Comparison of ENCODE assay signal across 9 mouse cellular contexts in the genomic region with DNA sequence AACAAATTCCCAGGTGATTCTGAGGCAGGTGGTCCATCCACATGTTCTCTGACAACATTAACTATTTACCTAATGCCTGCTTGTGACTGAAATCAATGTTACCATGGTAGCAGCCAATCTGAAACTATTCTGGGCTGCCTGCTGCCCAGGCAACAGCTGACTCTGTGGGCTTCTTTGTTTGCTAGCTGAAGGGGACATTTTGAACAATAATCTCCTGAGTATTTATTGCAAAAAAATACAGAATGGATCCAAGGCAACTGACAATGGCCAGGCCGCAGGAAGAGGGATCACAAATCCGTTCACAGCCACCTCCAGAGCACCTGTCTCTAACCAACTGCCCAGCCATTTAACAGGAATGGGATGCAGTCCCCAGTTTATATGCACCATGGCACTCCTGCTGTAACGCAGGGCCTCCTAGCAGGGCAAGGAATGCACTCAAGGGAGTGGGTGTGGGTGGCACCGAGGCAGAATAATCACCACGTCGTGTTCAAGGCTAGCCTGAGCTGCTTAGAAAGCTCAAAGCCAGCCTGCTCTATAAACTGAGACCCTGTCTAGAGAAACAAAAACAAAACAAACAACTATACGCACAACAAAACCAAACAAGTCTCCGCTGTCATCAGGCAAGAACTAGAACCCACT. TPM values are rescaled to one million over a fixed set of nuclear protein-coding genes. Genes with fewer than 3 reads are reported as not detected.
DNase-seq lines count a peak whose midpoint lies in the region; ATAC-seq and TF ChIP-seq lines count a peak whose summit lies in the region.
"Had no signal": no experiment of that assay in that cellular context is flagged by ENCODE, and none has a peak within 500 bp of the region (broad histone marks: within the 10 kb centered on the region; RNA-seq: fewer than 3 reads in every experiment).

No protein-coding gene starts in this region.

- no peak overlapping the region for H3K9ac ChIP-seq in lung, postnatal 0 days (replicated peaks; ENCODE audit: low read depth)
- H3K9ac ChIP-seq in forebrain, embryonic 16.5 days (replicated peaks; ENCODE audit: low read depth, low read length): peak overlapping the region; percentile 35; the same call in 1 of the 2 replicates
- no peak overlapping the region for H3K9ac ChIP-seq in liver, embryonic 16.5 days (ENCODE audit: low read depth, low read length)
- H3K9ac ChIP-seq in stomach, embryonic 16.5 days (ENCODE audit: low read length): peak overlapping the region; percentile 27; the same call in 1 of the 2 replicates

- no peaks in the 10 kb centered on the region for H3K27me3 ChIP-seq in lung, postnatal 0 days (replicated peaks; ENCODE audit: insufficient read depth, low read length)
- H3K27me3 ChIP-seq in forebrain, embryonic 16.5 days (replicated peaks; ENCODE audit: control insufficient read depth, insufficient read depth, low read length): no peaks in the 10 kb centered on the region
- no peaks in the 10 kb centered on the region for H3K27me3 ChIP-seq in liver, embryonic 16.5 days (ENCODE audit: control insufficient read depth, insufficient read depth, low read depth, low read length)
- no peaks in the 10 kb centered on the region for H3K27me3 ChIP-seq in stomach, embryonic 16.5 days (ENCODE audit: control insufficient read depth, insufficient read depth, low read length)
- H3K27me3 ChIP-seq: Patski had no signal

- peak overlapping the region; percentile 79 for H3K27ac ChIP-seq in lung, postnatal 0 days (ENCODE audit: low read length)
- peak overlapping the region; percentile 83 for H3K27ac ChIP-seq in forebrain, embryonic 16.5 days (ENCODE audit: low read length)
- peak overlapping the region; percentile 52 for H3K27ac ChIP-seq in liver, embryonic 16.5 days (ENCODE audit: low read length)
- H3K27ac ChIP-seq in stomach, embryonic 16.5 days (ENCODE audit: low read length): peak overlapping the region; percentile 80

- no peak for ATAC-seq in lung, postnatal 0 days
- ATAC-seq in forebrain, embryonic 16.5 days: peak; percentile 67
- ATAC-seq in liver, embryonic 16.5 days (ENCODE audit: low read depth): peak; percentile 69
- ATAC-seq in stomach, embryonic 16.5 days (ENCODE audit: insufficient read depth, low FRiP score): peak; percentile 71; the same call in 1 of the 2 replicates
- ATAC-seq in frontal cortex, adult (ENCODE audit: low TSS enrichment): no peak

- peak; percentile 37 for DNase-seq in lung, postnatal 0 days (ENCODE audit: low spot score)
- DNase-seq in lung, adult 18-20 months: no peak
- no peak for DNase-seq in cerebellum, adult 11-12 months
- DNase-seq: gastrocnemius, postnatal 10 days had no signal

- H3K4me2 ChIP-seq in lung, postnatal 0 days (replicated peaks; ENCODE audit: low read depth, low read length): no peak overlapping the region
- no peak overlapping the region for H3K4me2 ChIP-seq in forebrain, embryonic 16.5 days (ENCODE audit: low read length)
- no peak overlapping the region for H3K4me2 ChIP-seq in liver, embryonic 16.5 days (ENCODE audit: low read depth, low read length)
- no peak overlapping the region for H3K4me2 ChIP-seq in stomach, embryonic 16.5 days (ENCODE audit: low read depth, low read length)

- no peaks in the 10 kb centered on the region for H3K9me3 ChIP-seq in lung, postnatal 0 days (ENCODE audit: low read length)
- H3K9me3 ChIP-seq in forebrain, embryonic 16.5 days (ENCODE audit: control insufficient read depth, low read length): no peaks in the 10 kb centered on the region
- H3K9me3 ChIP-seq in liver, embryonic 16.5 days (replicated peaks; ENCODE audit: control insufficient read depth, low read length): no peaks in the 10 kb centered on the region
- no peaks in the 10 kb centered on the region for H3K9me3 ChIP-seq in stomach, embryonic 16.5 days (replicated peaks; ENCODE audit: control insufficient read depth, low read length)

- TF ChIP-seq CTCF in lung, postnatal 0 days (IDR thresholded peaks at IDR 0.05): no peak

- no peaks in the 10 kb centered on the region for H3K36me3 ChIP-seq in lung, postnatal 0 days (ENCODE audit: insufficient read depth, low read length)
- no peaks in the 10 kb centered on the region for H3K36me3 ChIP-seq in forebrain, embryonic 16.5 days (ENCODE audit: control insufficient read depth, insufficient read depth)
- no peaks in the 10 kb centered on the region for H3K36me3 ChIP-seq in liver, embryonic 16.5 days (ENCODE audit: control insufficient read depth, insufficient read depth)
- no peaks in the 10 kb centered on the region for H3K36me3 ChIP-seq in stomach, embryonic 16.5 days (ENCODE audit: control insufficient read depth, insufficient read depth, low read length)

- WGBS in lung, postnatal 0 days: 63% methylated on average over 8 of the region's 8 CpGs
- 22% methylated on average over 8 of the region's 8 CpGs for WGBS in forebrain, embryonic 16.5 days
- whole genome bisulfite sequencing in liver, embryonic 16.5 days (ENCODE audit: insufficient replicate concordance): 68% methylated on average over 8 of the region's 8 CpGs
- WGBS in stomach, embryonic 16.5 days: 56% methylated on average over 8 of the region's 8 CpGs

- no peak overlapping the region for H3K4me3 ChIP-seq in lung, postnatal 0 days (ENCODE audit: low read depth, low read length)
- H3K4me3 ChIP-seq in forebrain, embryonic 16.5 days (replicated peaks; ENCODE audit: low read length): no peak overlapping the region
- no peak overlapping the region for H3K4me3 ChIP-seq in liver, embryonic 16.5 days (ENCODE audit: low read depth, low read length)
- no peak overlapping the region for H3K4me3 ChIP-seq in stomach, embryonic 16.5 days (replicated peaks; ENCODE audit: low read length)

- H3K4me1 ChIP-seq in lung, postnatal 0 days (ENCODE audit: insufficient read depth, low read depth, low read length): no peaks in the 10 kb centered on the region; the same call in 1 of the 2 replicates
- peaks cover 21% of the 10 kb centered on the region for H3K4me1 ChIP-seq in forebrain, embryonic 16.5 days (replicated peaks; ENCODE audit: control insufficient read depth, insufficient read depth, low read length)
- peaks cover 29% of the 10 kb centered on the region for H3K4me1 ChIP-seq in liver, embryonic 16.5 days (ENCODE audit: control insufficient read depth, low read depth, low read length)
- peaks cover 17% of the 10 kb centered on the region for H3K4me1 ChIP-seq in stomach, embryonic 16.5 days (ENCODE audit: control insufficient read depth, insufficient read depth, low read length)

- no peak for TF ChIP-seq EP300 in lung, postnatal 0 days (IDR thresholded peaks at IDR 0.05)

RNA-seq across cellular contexts. Expression of a gene that starts 43.3 kb away (rescaled TPM):
- 0.04 and 0.08 TPM in 2 replicates for polyA plus RNA-seq in lung, postnatal 0 days (2015; fragmentation: Nextera tagmentation; extraction: Ambion mirVana)
- 272 and 295 TPM in 2 replicates for polyA plus RNA-seq in forebrain, embryonic 16.5 days (2015; fragmentation: Nextera tagmentation; extraction: Ambion mirVana)
- 0.06 and 0.09 TPM in 2 replicates for polyA plus RNA-seq in liver, embryonic 16.5 days (2015; fragmentation: Nextera tagmentation; extraction: Ambion mirVana)
- polyA plus RNA-seq in stomach, embryonic 16.5 days (2015; fragmentation: Nextera tagmentation; extraction: Ambion mirVana): 5.7 and 6.5 TPM in 2 replicates

RNA-seq across cellular contexts. Expression of a gene that starts 43.8 kb away (rescaled TPM):
- 45.3 and 45.5 TPM in 2 replicates for polyA plus RNA-seq in lung, postnatal 0 days (2015; fragmentation: Nextera tagmentation; extraction: Ambion mirVana)
- 76.8 and 81.4 TPM in 2 replicates for polyA plus RNA-seq in forebrain, embryonic 16.5 days (2015; fragmentation: Nextera tagmentation; extraction: Ambion mirVana)
- polyA plus RNA-seq in liver, embryonic 16.5 days (2015; fragmentation: Nextera tagmentation; extraction: Ambion mirVana): 47.4 and 48.4 TPM in 2 replicates
- polyA plus RNA-seq in stomach, embryonic 16.5 days (2015; fragmentation: Nextera tagmentation; extraction: Ambion mirVana): 86.4 and 91.2 TPM in 2 replicates

Comparison
In these comparisons a context has a peak if more than half of its experiments do, and no peak if none do; other contexts are left out.
1. ATAC-seq: peak in forebrain, embryonic 16.5 days (single experiment), liver, embryonic 16.5 days (single experiment) and stomach, embryonic 16.5 days (single experiment); none in lung, postnatal 0 days (single experiment) and frontal cortex, adult (single experiment).
2. H3K9ac ChIP-seq: peak in forebrain, embryonic 16.5 days (single experiment) and stomach, embryonic 16.5 days (single experiment); none in lung, postnatal 0 days (single experiment) and liver, embryonic 16.5 days (single experiment).
3. RNA of a gene that starts 43.3 kb away (polyA plus RNA-seq): 272 to 295 TPM in forebrain, embryonic 16.5 days; 5.7 to 6.5 TPM in stomach, embryonic 16.5 days, 0.06 to 0.09 TPM in liver, embryonic 16.5 days and 0.04 to 0.08 TPM in lung, postnatal 0 days; every median in the first group is over 10 times any median in the second.
4. Peak in every context shown above with its lines, with median percentiles within 50 percentile points of each other: H3K27ac ChIP-seq.